Mouse (Mus musculus): ENCODE measurements around the gene Rpl9-ps6. TPM values are rescaled to one million over a fixed set of nuclear protein-coding genes. Genes with fewer than 3 reads are reported as not detected.

Rpl9-ps6 gene
- 79.8 and 83.8 TPM in 2 replicates for polyA plus RNA-seq (2015; fragmentation: Nextera tagmentation; extraction: Ambion mirVana)

DNA sequence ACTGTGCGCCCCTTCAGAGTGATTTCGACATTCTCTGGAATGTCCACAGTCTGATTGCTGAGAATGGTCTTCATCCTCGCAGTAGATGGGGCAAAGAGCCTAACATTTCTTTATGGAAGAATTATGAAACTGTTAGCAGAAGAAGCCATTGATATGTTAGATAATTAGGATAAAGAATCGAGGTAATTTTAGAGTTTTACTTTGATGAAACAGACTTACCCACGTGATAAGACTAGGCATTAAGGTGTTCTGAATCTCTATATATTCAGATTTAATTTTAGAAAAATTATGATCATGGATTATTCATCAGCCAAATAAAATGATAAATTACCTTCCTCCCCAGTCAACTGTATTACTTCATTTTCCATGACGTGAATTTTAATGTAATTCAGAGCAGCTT, at the start of gene Rpl9-ps6:
Rpl9-ps6 (minus strand) TSS at position 101 of the 400 bp plus-strand sequence.
- H3K4me2 ChIP-seq: no peak within 1 kb of the TSS
- H3K4me1 ChIP-seq (replicated peaks): no peaks in the 10 kb centered on the region
- H3K27me3 ChIP-seq: no peaks in the 10 kb centered on the region
- H3K9ac ChIP-seq: no peak within 1 kb of the TSS
- H3K4me3 ChIP-seq: no peak within 1 kb of the TSS
- H3K27ac ChIP-seq (replicated peaks): no peak within 1 kb of the TSS
- no peak for ATAC-seq (ENCODE audit: low read depth)
- no peaks in the 10 kb centered on the region for H3K36me3 ChIP-seq
- 87% methylated on average over 6 of the region's 6 CpGs for WGBS
- no peaks in the 10 kb centered on the region for H3K9me3 ChIP-seq

DNA sequence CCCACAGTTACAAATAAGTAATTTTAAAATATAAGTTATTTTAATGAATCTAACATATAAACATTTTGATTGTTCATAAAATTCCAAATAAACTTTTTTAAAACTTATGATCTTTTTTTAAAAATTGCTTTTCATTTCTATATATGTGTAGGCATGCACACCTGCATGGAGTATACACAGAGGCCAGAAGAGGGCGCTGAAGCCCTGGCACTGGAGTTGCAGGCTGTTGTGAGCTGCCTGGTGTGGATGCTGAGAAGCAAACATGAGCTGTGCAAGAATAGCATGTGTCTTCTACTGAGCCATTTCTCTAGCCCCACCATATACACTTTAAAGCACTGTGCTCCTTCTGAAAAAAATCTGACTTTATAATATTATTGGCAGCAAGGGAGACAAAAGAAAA, 46.1 kb upstream of the Rpl9-ps6 start:
- Histone ChIP-seq H3K4me1 (replicated peaks) (no peaks in the 10 kb centered on the region), H3K4me3 (no peak overlapping the region), H3K36me3 (peaks cover 76% of the 10 kb centered on the region), H3K27me3 (no peaks in the 10 kb centered on the region), H3K27ac (replicated peaks) (no peak overlapping the region), H3K9ac (no peak overlapping the region), H3K9me3 (no peaks in the 10 kb centered on the region), H3K4me2 (no peak overlapping the region)
- whole genome bisulfite sequencing: 34% methylated on average over 1 of the region's 1 CpGs
- no peak for ATAC-seq (ENCODE audit: low read depth)

DNA sequence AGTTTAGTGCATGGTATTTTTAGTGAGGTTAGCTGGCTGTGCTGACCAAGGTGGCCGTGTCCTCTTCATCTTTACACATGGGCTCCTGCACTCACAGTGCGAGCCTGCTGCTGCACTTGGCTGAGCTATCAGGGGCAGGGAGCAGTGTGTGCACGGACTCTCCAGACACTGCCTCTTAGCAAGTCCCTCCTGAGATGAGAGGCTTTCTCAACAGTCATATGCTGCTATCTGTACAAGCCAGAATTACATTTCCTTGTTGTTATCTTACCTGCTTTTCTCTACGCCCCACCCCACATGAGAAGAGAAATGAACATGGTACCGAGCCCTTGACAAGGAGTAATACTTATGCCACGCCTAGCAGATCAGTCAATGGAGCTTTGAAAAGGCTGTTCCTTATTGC, 44.6 kb upstream of the Rpl9-ps6 start:
- H3K27ac ChIP-seq (replicated peaks): no peak overlapping the region
- H3K36me3 ChIP-seq: peaks cover 71% of the 10 kb centered on the region

DNA sequence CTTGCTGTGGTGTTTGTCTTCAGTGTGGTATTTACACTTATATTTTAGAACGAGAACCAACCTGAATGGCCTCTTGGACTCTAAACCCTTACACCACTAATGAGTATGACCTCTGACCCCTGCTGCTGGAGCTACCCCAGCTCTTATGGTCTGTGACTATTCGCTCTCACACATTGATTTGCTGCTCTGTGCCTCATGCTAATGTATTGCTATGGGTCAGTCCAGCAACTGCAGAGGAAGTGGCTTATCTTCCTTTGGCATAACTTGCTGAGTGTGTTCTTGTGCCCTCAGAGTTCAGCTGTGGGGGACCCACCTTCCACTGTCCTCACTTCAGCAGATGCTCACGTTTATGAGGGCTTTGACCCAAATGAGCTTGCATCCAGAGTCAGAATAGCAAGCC, 43.9 kb upstream of the Rpl9-ps6 start:
- no peak for ATAC-seq (ENCODE audit: low read depth)
- Histone ChIP-seq H3K4me2 (no peak overlapping the region), H3K9ac (no peak overlapping the region), H3K4me1 (replicated peaks) (no peaks in the 10 kb centered on the region), H3K36me3 (peaks cover 65% of the 10 kb centered on the region), H3K27ac (replicated peaks) (no peak overlapping the region), H3K9me3 (no peaks in the 10 kb centered on the region), H3K4me3 (no peak overlapping the region), H3K27me3 (no peaks in the 10 kb centered on the region)
- WGBS: 79% methylated on average over 3 of the region's 3 CpGs

More for the DNA sequence above, 44.6 kb upstream of the Rpl9-ps6 start:
- H3K27me3 ChIP-seq: no peaks in the 10 kb centered on the region
- ATAC-seq (ENCODE audit: low read depth): no peak
- H3K4me3 ChIP-seq: no peak overlapping the region
- no peak overlapping the region for H3K4me2 ChIP-seq
- H3K9me3 ChIP-seq: no peaks in the 10 kb centered on the region
- H3K4me1 ChIP-seq (replicated peaks): no peaks in the 10 kb centered on the region
- H3K9ac ChIP-seq: no peak overlapping the region
- 98% methylated on average over 6 of the region's 6 CpGs for WGBS

DNA sequence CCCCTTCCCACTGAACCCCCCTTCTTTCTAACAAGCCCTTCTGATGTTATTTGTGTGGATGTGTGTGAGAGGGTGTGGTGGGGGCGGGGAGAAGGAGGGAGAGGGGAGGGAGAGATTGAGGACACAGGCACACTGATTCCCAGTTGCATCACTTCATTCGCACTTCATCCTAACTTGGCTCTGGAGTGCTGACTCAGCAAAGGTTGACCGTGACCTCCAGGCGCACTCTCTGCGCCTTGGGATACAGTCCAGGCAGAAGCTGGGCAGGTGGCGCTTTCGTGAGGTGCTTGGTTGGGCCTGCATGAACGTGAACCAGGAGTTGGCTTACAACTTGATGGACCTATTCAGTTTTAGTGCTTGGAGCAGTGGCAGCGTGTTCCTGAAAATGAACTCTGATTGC, 41.1 kb upstream of the Rpl9-ps6 start:
- Histone ChIP-seq H3K4me1 (replicated peaks) (no peaks in the 10 kb centered on the region), H3K27ac (replicated peaks) (no peak overlapping the region), H3K4me2 (no peak overlapping the region), H3K36me3 (peaks cover 43% of the 10 kb centered on the region), H3K27me3 (no peaks in the 10 kb centered on the region), H3K9ac (no peak overlapping the region), H3K4me3 (no peak overlapping the region), H3K9me3 (no peaks in the 10 kb centered on the region)
- ATAC-seq (ENCODE audit: low read depth): no peak
- WGBS: 88% methylated on average over 9 of the region's 9 CpGs

DNA sequence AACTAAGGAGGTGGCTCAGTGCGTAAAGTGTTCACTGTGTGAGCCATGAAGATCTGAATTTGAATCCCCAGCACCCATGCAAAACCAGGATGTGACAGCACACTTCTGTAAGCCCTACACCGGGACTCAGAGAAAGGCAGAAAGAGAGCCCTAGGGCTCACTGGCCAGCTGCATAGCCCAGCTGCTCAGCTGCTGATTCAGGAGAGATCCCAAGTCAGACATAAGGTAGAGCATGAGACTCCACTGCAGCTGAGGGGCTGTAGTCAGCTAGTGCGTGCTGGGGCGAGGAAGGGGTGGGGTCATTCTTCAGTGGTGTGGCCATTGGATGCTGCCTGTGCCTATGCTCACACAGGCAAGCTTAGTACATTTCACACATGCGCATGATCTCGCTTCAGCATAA, 40.7 kb upstream of the Rpl9-ps6 start:
- no peak overlapping the region for H3K27ac ChIP-seq (replicated peaks)
- H3K36me3 ChIP-seq: peaks cover 40% of the 10 kb centered on the region
- no peaks in the 10 kb centered on the region for H3K27me3 ChIP-seq
- no peak for ATAC-seq (ENCODE audit: low read depth)
- H3K4me1 ChIP-seq (replicated peaks): no peaks in the 10 kb centered on the region
- H3K9me3 ChIP-seq: no peaks in the 10 kb centered on the region
- no peak overlapping the region for H3K4me3 ChIP-seq
- no peak overlapping the region for H3K9ac ChIP-seq
- 85% methylated on average over 6 of the region's 6 CpGs for WGBS
- no peak overlapping the region for H3K4me2 ChIP-seq

DNA sequence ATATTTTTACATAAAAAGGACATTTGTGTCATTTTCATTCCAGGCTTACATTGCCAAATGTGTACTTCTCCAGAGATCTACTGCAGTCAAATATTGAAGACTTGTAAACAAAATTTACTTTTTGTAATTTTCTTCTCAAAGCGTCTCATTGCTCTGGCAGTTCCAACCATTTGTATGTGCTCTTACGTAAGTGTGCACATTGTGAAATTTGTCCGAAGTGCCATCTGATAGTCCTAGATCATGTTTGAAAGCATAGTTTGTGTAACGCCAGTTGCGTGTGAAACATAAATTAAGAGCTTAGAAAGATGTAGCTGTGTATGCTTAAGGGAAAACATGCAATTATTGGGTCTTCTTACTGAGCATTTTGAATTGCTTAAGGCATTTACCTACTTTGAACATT, 40.1 kb upstream of the Rpl9-ps6 start:
- ATAC-seq (ENCODE audit: low read depth): no peak
- H3K4me3 ChIP-seq: no peak overlapping the region
- no peaks in the 10 kb centered on the region for H3K9me3 ChIP-seq
- H3K27me3 ChIP-seq: no peaks in the 10 kb centered on the region
- H3K4me1 ChIP-seq (replicated peaks): no peaks in the 10 kb centered on the region
- no peak overlapping the region for H3K9ac ChIP-seq
- no peak overlapping the region for H3K27ac ChIP-seq (replicated peaks)
- peaks cover 36% of the 10 kb centered on the region for H3K36me3 ChIP-seq
- 93% methylated on average over 5 of the region's 5 CpGs for WGBS
- no peak overlapping the region for H3K4me2 ChIP-seq

DNA sequence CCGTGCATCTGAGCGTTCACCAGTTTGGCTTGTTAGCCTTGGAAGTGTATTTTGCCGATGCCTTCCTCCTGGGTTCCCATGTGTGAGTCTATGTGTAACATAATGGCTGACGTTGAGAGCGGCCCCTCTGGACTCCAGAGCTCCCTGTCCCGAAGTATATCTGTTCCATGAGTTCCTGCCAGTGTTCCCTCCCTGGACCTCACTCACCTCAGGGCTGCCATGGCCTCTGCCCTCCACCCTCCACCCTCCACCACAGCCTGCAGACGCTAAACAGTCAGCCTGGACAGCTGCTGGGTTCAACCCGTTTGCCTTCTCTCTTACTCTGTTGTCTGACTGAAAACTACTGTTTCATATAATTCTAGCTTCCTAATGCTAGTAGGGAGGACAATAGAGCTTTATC, 39.7 kb upstream of the Rpl9-ps6 start:
- H3K36me3 ChIP-seq: peaks cover 36% of the 10 kb centered on the region
- H3K9me3 ChIP-seq: no peaks in the 10 kb centered on the region
- no peak overlapping the region for H3K9ac ChIP-seq
- H3K27ac ChIP-seq (replicated peaks): no peak overlapping the region
- ATAC-seq (ENCODE audit: low read depth): no peak
- no peaks in the 10 kb centered on the region for H3K4me1 ChIP-seq (replicated peaks)
- no peaks in the 10 kb centered on the region for H3K27me3 ChIP-seq
- H3K4me3 ChIP-seq: no peak overlapping the region
- 86% methylated on average over 8 of the region's 8 CpGs for WGBS
- no peak overlapping the region for H3K4me2 ChIP-seq

DNA sequence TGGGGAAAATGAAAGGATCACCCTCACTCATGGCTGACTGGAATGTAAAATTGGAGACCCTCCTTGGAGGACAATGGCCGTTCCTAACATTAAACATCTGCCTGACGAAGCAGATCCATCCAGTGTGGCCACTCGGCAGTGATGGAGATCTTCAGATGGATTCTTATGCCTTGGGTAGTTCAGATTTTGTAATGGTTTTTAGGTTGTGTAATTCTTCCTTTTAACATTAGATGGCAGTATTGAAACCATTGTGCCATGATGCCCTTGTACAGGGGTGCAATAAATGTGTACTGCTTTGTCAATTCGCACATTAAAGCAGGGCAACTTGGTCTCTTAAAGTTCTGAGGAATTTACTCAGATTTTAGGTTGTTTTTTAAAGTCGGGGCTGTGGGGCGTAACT, 35.0 kb upstream of the Rpl9-ps6 start:
- Histone ChIP-seq H3K4me2 (no peak overlapping the region), H3K4me3 (no peak overlapping the region), H3K4me1 (replicated peaks) (no peaks in the 10 kb centered on the region), H3K9ac (no peak overlapping the region), H3K9me3 (no peaks in the 10 kb centered on the region), H3K27ac (replicated peaks) (no peak overlapping the region), H3K27me3 (no peaks in the 10 kb centered on the region), H3K36me3 (peaks cover 35% of the 10 kb centered on the region)
- ATAC-seq (ENCODE audit: low read depth): no peak
- 89% methylated on average over 6 of the region's 6 CpGs for WGBS

DNA sequence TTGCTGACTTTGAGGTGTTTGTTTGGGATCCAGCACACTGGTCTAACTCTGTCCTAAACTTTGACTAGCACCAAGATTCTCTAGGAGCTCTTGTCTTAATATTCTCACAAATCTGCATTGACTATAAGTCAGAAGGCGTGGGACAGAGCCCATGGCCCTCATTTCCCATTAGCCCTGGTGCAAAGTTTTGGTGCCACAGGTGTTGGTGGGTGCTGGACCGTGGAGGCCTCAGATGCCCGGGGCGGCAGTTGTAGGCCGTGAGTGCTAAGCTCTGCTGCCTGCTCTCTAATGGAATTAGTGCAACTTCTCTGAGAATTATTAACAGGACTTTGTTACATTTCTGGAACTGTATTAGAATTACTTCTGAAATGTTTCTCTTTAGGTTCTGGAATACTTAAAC, 31.6 kb upstream of the Rpl9-ps6 start:
- peaks cover 55% of the 10 kb centered on the region for H3K36me3 ChIP-seq
- no peak overlapping the region for H3K4me3 ChIP-seq
- no peak overlapping the region for H3K27ac ChIP-seq (replicated peaks)
- ATAC-seq (ENCODE audit: low read depth): no peak
- no peaks in the 10 kb centered on the region for H3K27me3 ChIP-seq
- 97% methylated on average over 5 of the region's 5 CpGs for WGBS
- no peak overlapping the region for H3K9ac ChIP-seq
- no peak overlapping the region for H3K4me2 ChIP-seq
- H3K9me3 ChIP-seq: no peaks in the 10 kb centered on the region
- H3K4me1 ChIP-seq (replicated peaks): no peaks in the 10 kb centered on the region

DNA sequence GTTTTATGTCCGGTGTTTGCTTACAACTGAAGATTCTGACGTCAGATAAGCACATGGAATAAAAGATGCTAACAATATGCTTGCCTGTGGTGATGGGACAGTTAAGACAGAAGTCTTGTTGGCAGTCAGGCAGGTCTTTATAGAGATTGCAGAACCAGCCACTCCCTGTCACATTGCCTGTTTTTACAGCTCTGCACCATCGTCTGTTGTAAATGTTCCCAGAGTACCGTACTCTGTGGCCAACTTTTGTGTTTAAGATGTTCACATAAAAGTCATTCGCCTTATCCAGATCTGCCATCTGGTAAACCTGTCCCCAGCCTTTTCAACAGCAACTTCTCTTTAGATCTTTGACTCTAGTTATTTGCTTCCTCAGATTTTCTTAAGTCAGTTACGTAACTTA, 31.0 kb upstream of the Rpl9-ps6 start:
- Histone ChIP-seq H3K36me3 (peaks cover 61% of the 10 kb centered on the region), H3K9me3 (no peaks in the 10 kb centered on the region), H3K27ac (replicated peaks) (no peak overlapping the region), H3K9ac (no peak overlapping the region), H3K4me1 (replicated peaks) (no peaks in the 10 kb centered on the region), H3K4me2 (no peak overlapping the region), H3K4me3 (no peak overlapping the region), H3K27me3 (no peaks in the 10 kb centered on the region)
- no peak for ATAC-seq (ENCODE audit: low read depth)
- 87% methylated on average over 6 of the region's 6 CpGs for WGBS

DNA sequence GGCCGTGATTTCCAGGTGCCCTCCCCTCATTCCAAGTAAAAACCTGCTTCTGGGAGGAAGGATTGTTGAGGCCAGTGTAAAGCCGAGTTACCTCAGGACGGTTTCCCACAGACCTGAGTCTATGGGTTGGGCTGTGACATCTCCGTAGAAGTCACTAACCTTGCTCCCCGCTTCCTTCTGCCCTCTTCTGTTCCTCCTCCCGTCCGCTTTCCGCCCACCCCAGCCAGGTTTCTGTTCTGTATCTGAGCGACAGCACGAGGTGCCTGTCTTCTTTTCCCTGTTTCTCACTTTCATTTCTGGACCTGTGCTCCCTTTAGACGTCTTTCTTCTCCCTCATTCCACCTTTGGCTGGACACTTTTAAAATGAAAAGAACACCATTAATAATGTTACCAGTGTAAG, 28.7 kb upstream of the Rpl9-ps6 start:
- Histone ChIP-seq H3K36me3 (peaks cover 63% of the 10 kb centered on the region), H3K27ac (replicated peaks) (no peak overlapping the region), H3K4me1 (replicated peaks) (no peaks in the 10 kb centered on the region), H3K4me2 (no peak overlapping the region), H3K27me3 (no peaks in the 10 kb centered on the region), H3K4me3 (no peak overlapping the region), H3K9me3 (no peaks in the 10 kb centered on the region), H3K9ac (no peak overlapping the region)
- 83% methylated on average over 11 of the region's 11 CpGs for whole genome bisulfite sequencing
- ATAC-seq (ENCODE audit: low read depth): no peak

DNA sequence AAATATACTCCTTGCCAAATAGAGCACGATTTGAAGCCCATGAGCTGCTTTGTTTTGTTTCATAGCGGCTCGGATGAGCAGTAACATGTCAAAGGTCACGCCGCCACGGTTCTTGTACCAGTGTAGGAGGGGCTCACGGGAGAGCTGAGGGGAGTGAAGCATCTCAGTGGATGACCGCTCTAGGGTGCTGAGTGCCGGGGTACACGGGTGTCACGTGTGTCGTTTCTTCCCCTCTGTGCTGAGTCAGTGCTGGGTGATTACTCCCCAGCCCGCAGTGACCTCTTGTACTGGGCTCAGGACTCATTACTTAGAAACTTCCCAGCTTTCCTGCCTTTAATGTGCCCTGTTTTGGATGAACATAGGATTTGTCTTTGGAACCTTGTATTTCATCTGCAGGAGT, 28.2 kb upstream of the Rpl9-ps6 start:
- WGBS: 91% methylated on average over 13 of the region's 13 CpGs
- Histone ChIP-seq H3K4me2 (no peak overlapping the region), H3K27ac (replicated peaks) (no peak overlapping the region), H3K27me3 (no peaks in the 10 kb centered on the region), H3K9ac (no peak overlapping the region), H3K4me3 (no peak overlapping the region), H3K36me3 (peaks cover 63% of the 10 kb centered on the region), H3K9me3 (no peaks in the 10 kb centered on the region), H3K4me1 (replicated peaks) (no peaks in the 10 kb centered on the region)
- ATAC-seq (ENCODE audit: low read depth): no peak
